Mouse (Mus musculus) activated CD4-positive, CD25-positive, alpha-beta regulatory T cell, adult 9 weeks (primary cell): ENCODE measurements around the gene Evc. TPM values are rescaled to one million over a fixed set of nuclear protein-coding genes. Genes with fewer than 3 reads are reported as not detected.

ENCODE experiments used
- polyA plus RNA-seq: library from polyadenylated mRNA; unstranded; fragments of 100-300 nt; shearing (Covaris generic); gene quantifications from one replicate; pipeline ENCODE4 v1.2.1, GENCODE M21; 2017

Evc gene
- 0.56 TPM for polyA plus RNA-seq

DNA sequence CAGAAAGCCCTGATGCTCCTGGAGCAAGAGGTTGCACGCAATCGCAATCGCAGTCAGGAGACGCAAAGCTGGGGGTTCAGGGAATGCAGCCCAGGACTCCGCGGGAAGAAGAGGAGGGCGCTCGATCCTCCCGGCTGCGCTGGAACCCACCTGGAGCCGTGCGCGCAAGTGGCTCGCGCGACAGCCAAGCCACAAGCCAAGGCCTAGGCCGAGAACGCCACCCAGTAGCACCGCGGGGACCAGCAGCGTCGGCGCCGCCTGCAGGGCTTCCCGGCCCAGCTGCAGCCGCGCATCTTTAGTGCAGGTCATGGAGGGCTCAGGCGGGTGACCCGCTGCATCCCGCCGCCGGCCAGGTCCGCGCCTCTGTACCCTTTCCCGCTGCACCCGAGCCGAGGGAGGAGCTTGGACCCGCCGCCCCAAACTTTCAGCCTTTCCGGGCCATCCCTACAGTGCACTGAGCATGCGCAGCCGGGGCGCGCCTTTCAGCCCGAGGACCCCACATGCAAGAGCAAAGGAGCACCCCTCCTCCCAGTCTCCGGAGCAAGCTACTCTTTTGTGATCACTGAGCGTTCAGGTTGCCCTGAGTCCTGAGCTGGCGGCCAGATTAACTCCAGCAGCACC, at the start of gene Evc:
Evc (minus strand) TSS at position 410 of the 621 bp plus-strand sequence.

DNA sequence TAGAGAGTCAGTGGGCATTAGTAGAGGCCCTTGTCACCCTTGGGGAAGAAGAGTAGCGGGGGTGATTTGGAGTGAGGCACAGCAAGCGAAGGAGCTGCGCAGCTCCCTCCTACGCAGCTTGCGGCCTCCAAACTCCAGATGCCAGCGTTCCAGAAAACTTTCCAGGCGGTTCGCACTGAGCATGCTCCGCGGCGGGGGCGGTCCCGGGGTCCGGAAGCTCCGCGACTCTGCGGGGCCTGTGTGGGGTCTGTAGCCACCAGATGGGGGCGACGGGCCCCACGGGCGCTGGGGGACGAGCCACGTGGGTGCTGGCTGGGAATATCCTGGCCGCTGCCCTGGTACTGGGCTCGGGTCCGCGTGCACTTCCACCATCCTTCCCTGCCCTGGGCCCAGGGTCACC, 1.6 kb upstream of the Evc start, which contains the start of gene Evc2:
Evc2 (plus strand) TSS at position 212 of the 400 bp plus-strand sequence.

GRCm38 (mm10) chr5:37241651-37242151, 95.0 kb downstream of the Evc start, which contains the start of gene Crmp1:
Crmp1 (plus strand) TSS chr5:37241940.

Other genes with a start within 250 kb of the Evc start
- gene Crmp1, start 95.0 kb downstream of the Evc start, polyA plus RNA-seq: 27.5 TPM
- 0.13 TPM for gene Evc2, start 1.6 kb upstream of the Evc start, polyA plus RNA-seq